Mouse (Mus musculus): ENCODE results near the gene Jakmip3. TPM values are rescaled to one million over a fixed set of nuclear protein-coding genes. Genes with fewer than 3 reads are reported as not detected.

Gene Jakmip3
- total RNA-seq, 2 experiments from 2014 or later, result not detected

DNA sequence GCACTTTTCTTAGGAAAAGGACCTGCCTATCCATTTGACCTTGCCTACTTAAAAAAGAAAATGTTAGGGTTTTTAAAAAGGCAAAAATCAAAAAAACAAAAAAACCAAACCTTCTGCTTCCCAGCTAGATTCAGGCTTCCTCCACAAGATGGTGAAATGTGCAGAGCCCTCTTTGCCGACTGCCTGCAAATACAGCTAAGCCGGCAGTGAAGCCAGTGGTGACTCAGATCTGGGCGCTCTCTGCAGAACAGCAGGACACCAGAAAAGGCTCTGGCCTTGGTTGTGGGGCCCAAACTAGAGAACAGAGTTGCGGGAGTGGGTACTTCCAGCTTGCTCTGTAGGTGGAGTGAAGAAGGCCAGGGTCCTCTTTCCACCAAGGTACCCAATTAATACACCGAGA is 1.0 kb downstream of the Jakmip3 start:
- intact Hi-C loops (cut with DNase I; ENCODE audit: low total_unique reads), result no loop called here
- no peak for DNase-seq

- no peak for DNase-seq
- intact Hi-C loops (cut with DNase I; ENCODE audit: low total_unique reads), result no loop called here
Measured at GRCm38 (mm10) chr7:138942301-138942700, 1.8 kb downstream of the Jakmip3 start.

- DNase-seq, result no peak
- intact Hi-C loops (cut with DNase I; ENCODE audit: low total_unique reads), result no loop called here
Measured at GRCm38 (mm10) chr7:138945668-138946067, 5.1 kb downstream of the Jakmip3 start.

DNA sequence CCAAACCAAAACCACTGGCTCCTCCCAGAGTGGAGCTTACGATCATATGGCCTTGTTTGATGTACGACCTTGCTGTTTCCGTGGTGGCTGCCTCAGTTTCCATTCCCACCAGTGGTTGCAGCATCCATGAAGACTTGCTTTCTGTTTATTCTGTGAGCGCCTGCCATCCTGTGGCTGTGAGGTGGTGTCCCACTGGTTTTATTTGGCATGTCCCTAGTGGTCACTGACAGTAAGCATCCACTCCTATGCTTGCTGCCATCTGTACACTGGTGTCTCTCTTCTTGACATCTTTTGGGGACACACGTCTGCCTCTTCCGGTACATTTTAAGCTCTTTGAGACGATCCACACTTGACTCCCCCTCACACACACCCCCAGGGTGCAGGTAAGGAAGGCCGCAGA is 7.2 kb downstream of the Jakmip3 start:
- DNase-seq, result no peak
- intact Hi-C loops (cut with DNase I; ENCODE audit: low total_unique reads), result no loop called here

DNA sequence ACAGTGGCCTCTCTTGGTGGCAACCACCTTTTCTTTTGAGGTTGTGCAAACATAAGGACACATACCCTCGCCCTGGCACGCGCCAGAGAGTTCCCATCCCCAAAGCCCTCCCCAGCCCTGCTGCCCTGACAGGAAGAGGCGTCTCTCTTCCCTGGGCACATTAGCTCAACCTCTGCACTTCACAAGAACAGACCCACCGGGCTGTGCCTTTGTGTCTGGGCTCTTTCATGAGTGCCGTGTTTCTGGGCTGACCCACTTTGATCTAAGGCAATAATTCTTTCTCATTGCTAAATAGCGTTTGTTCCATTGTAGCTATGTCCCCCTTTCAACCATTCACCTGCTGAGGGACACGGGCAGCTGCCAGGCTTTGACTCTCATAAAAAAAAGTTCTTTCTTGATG is 7.8 kb downstream of the Jakmip3 start:
- intact Hi-C loops (cut with DNase I; ENCODE audit: low total_unique reads), result no loop called here
- no peak for DNase-seq

- no peak for DNase-seq
- intact Hi-C loops (cut with DNase I; ENCODE audit: low total_unique reads), result no loop called here
Measured at GRCm38 (mm10) chr7:138955787-138956186, 15.3 kb downstream of the Jakmip3 start.

- intact Hi-C loops (cut with DNase I; ENCODE audit: low total_unique reads), result no loop called here
- no peak for DNase-seq
Measured at GRCm38 (mm10) chr7:138957106-138957505, 16.6 kb downstream of the Jakmip3 start.

- no peak for DNase-seq
- intact Hi-C loops (cut with DNase I; ENCODE audit: low total_unique reads), result no loop called here
Measured at GRCm38 (mm10) chr7:138959747-138960146, 19.2 kb downstream of the Jakmip3 start.

GRCm38 (mm10) chr7:138963756-138964155 is 23.2 kb downstream of the Jakmip3 start:
- DNase-seq, result no peak
- intact Hi-C loops (cut with DNase I; ENCODE audit: low total_unique reads), result no loop called here

- intact Hi-C loops (cut with DNase I; ENCODE audit: low total_unique reads), result no loop called here
Measured at GRCm38 (mm10) chr7:138968010-138968620, 27.6 kb downstream of the Jakmip3 start.

DNA sequence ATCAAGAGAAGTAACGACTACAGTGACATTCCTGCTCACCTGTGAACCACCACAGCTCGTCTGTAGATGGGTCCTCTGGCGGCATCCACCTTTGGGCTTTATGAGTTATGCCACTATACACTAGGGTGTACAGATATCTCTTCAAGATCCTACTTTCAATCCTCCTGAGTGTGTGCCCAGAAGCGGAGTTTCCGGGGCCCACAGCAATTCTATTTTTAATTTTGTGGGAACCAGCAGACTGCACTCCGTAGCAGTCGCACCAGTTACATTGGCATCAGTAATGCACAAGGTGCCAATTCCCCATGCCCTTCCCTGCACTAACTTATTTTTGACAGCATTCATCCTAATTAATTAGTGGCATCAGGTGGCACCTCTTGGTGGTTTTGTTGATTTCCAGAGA is 37.0 kb downstream of the Jakmip3 start:
- DNase-seq, result no peak
- intact Hi-C loops (cut with DNase I; ENCODE audit: low total_unique reads), result no loop called here

More at GRCm38 (mm10) chr7:138968010-138968620, 27.6 kb downstream of the Jakmip3 start:
- DNase-seq, result no peak

DNA sequence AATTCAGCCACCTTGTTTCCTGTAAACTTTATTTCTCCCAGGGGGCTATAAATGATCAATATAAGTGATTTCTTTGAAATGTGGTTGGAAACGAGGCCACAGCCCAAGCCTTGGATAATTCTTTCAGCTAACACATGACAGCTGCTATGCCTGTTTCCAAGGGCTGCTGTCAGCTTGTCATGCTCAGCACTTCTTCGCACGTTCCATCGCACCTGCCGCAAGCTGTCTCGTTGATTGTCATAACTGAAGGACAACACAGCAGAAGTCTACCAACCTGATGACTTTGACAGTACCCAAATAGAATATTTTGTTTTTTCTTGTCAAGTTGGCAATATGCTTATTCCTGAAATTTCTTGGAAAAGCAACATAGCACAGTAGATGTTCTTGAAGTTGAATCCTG is 44.0 kb downstream of the Jakmip3 start:
- intact Hi-C loops (cut with DNase I; ENCODE audit: low total_unique reads), result no loop called here
- DNase-seq, result no peak

DNA sequence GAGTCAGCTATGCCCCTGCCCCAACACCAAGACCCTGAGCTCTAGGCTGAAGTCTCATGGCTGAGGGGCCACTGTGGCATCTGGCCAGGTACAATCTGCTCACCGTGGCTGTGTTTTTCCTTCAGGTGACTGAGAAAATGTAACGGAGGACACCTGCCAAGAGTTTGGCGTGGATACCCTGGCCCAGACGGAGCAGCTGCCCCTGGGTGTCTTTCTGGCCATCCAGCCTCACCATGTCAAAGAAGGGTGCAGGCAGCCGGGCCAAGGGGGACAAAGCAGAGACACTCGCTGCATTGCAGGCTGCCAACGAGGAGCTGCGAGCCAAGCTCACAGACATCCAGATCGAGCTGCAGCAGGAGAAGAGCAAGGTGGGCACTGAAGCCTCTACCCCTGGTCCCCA is 48.6 kb downstream of the Jakmip3 start:
- no peak for DNase-seq
- intact Hi-C loops (cut with DNase I; ENCODE audit: low total_unique reads), result no loop called here

GRCm38 (mm10) chr7:139002692-139003091 is 62.2 kb downstream of the Jakmip3 start:
- intact Hi-C loops (cut with DNase I; ENCODE audit: low total_unique reads), result no loop called here
- DNase-seq, result no peak

GRCm38 (mm10) chr7:139003250-139003649 is 62.7 kb downstream of the Jakmip3 start:
- intact Hi-C loops (cut with DNase I; ENCODE audit: low total_unique reads), result no loop called here
- no peak for DNase-seq

GRCm38 (mm10) chr7:139009786-139010502 is 69.4 kb downstream of the Jakmip3 start:
- intact Hi-C loops (cut with DNase I; ENCODE audit: low total_unique reads), result no loop called here
- no peak for DNase-seq

- intact Hi-C loops (cut with DNase I; ENCODE audit: low total_unique reads), result no loop called here
- DNase-seq, result peak; percentile 18
Measured at GRCm38 (mm10) chr7:139011027-139011426, 70.5 kb downstream of the Jakmip3 start.

DNA sequence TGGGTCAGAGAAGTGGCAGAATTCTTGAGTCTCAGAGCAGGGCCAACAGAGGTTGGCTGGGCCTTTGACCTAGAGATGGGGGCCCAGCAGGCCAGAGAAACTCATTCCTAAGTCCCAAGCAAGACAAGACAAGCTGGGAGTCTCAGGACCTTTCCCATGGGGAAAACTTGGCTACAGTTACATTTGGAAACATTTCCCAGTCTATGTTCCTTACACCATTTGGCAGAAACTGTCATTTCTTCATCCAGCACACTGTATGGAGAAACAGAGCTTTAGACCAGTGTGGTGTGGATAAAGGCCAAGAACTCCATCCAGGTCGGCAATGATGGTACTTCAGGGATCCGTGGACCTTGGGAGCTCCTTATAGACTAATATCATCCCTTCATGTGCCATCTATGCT is 71.1 kb downstream of the Jakmip3 start:
- intact Hi-C loops (cut with DNase I; ENCODE audit: low total_unique reads), result no loop called here
- DNase-seq, result no peak

DNA sequence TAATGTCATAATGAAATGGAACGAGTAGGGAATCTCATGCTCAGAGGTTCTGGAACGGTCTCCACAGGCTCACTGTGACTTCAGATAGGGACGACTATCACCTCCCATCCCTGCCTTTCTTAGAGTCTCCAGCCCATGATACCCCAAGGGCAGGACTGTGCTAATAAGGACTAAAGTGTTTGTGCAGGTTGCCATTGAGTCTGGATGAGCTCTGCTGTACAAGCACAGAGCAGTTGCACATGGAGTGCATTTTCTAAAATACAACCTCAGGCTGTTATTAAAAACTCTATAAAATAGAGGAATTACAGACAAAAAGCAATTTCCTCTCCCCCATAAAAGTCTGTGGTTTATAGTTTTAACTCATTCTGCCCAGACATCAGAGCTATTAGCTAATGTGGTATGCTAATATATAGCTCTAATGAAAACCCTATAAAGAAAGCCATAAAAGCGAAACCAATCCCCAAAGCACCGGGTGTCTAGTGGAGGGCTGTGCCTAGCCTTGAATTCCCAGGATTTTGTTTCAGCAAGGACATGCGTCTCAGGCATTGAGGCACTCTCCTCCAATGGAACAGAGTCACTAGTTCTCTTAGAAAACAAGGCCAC is 72.3 kb downstream of the Jakmip3 start:
- DNase-seq, result no peak
- intact Hi-C loops (cut with DNase I; ENCODE audit: low total_unique reads), result no loop called here

GRCm38 (mm10) chr7:139015143-139015542 is 74.6 kb downstream of the Jakmip3 start:
- no peak for DNase-seq
- intact Hi-C loops (cut with DNase I; ENCODE audit: low total_unique reads), result no loop called here

GRCm38 (mm10) chr7:139016288-139016687 is 75.8 kb downstream of the Jakmip3 start:
- intact Hi-C loops (cut with DNase I; ENCODE audit: low total_unique reads), result no loop called here
- DNase-seq, result no peak
